Comparison of ENCODE assay signal across 11 mouse cellular contexts in genomic region chr11:85706630-85707029, GRCm38 (mm10).
A peak's percentile ranks its signal among the peaks of the same experiment; 100 is the strongest.
DNase-seq lines count a peak whose midpoint lies in the region; ATAC-seq and TF ChIP-seq lines count a peak whose summit lies in the region.
"Had no signal": no experiment of that assay in that cellular context is flagged by ENCODE, and none has a peak within 500 bp of the region (broad histone marks: within the 10 kb centered on the region; RNA-seq: fewer than 3 reads in every experiment).

No protein-coding gene starts in this region.

- H3K9ac ChIP-seq in heart, postnatal 0 days (replicated peaks; ENCODE audit: low read depth, low read length) = no peak overlapping the region
- H3K9ac ChIP-seq in midbrain, postnatal 0 days (replicated peaks; ENCODE audit: low read length, poor library complexity, severe bottlenecking) = no peak overlapping the region
- H3K9ac ChIP-seq in midbrain, embryonic 14.5 days (replicated peaks; ENCODE audit: low read length) = no peak overlapping the region
- no peak overlapping the region for H3K9ac ChIP-seq in kidney, embryonic 14.5 days (ENCODE audit: low read depth, low read length)
- H3K9ac ChIP-seq: embryonic facial prominence, embryonic 13.5 days; heart, embryonic 15.5 days had no signal

- no peak overlapping the region for H3K4me3 ChIP-seq in heart, postnatal 0 days (ENCODE audit: low read depth, low read length)
- H3K4me3 ChIP-seq in midbrain, postnatal 0 days (ENCODE audit: low read depth, low read length) = no peak overlapping the region
- no peak overlapping the region for H3K4me3 ChIP-seq in midbrain, embryonic 14.5 days (replicated peaks; ENCODE audit: low read depth, low read length)
- no peak overlapping the region for H3K4me3 ChIP-seq in kidney, embryonic 14.5 days (ENCODE audit: low read length)
- H3K4me3 ChIP-seq: embryonic facial prominence, embryonic 13.5 days; heart, embryonic 15.5 days had no signal

- H3K4me1 ChIP-seq in heart, postnatal 0 days (ENCODE audit: control insufficient read depth, insufficient read depth) = no peaks in the 10 kb centered on the region
- H3K4me1 ChIP-seq in midbrain, postnatal 0 days (ENCODE audit: insufficient read depth, low read length) = no peaks in the 10 kb centered on the region
- H3K4me1 ChIP-seq in midbrain, embryonic 14.5 days (ENCODE audit: control insufficient read depth, insufficient read depth, low read length) = no peaks in the 10 kb centered on the region
- no peaks in the 10 kb centered on the region; the same call in 1 of the 2 replicates for H3K4me1 ChIP-seq in kidney, embryonic 14.5 days (ENCODE audit: control insufficient read depth, insufficient read depth, low read length)
- H3K4me1 ChIP-seq: heart, embryonic 15.5 days had no signal

- H3K36me3 ChIP-seq in heart, postnatal 0 days (replicated peaks; ENCODE audit: control insufficient read depth, insufficient read depth, low read length) = no peaks in the 10 kb centered on the region
- H3K36me3 ChIP-seq in midbrain, postnatal 0 days (ENCODE audit: insufficient read depth, low read length) = no peaks in the 10 kb centered on the region
- no peaks in the 10 kb centered on the region for H3K36me3 ChIP-seq in midbrain, embryonic 14.5 days (ENCODE audit: control insufficient read depth, insufficient read depth, low read length)
- no peaks in the 10 kb centered on the region for H3K36me3 ChIP-seq in kidney, embryonic 14.5 days (ENCODE audit: control insufficient read depth, insufficient read depth, low read length)
- H3K36me3 ChIP-seq: embryonic facial prominence, embryonic 13.5 days; heart, embryonic 15.5 days had no signal

- no peak for TF ChIP-seq EP300 in heart, postnatal 0 days (IDR thresholded peaks at IDR 0.05; ENCODE audit: low read depth)

- no peak for ATAC-seq in heart, postnatal 0 days (ENCODE audit: insufficient read depth, low read depth)
- no peak for ATAC-seq in midbrain, postnatal 0 days (ENCODE audit: low FRiP score)
- ATAC-seq in midbrain, embryonic 14.5 days (ENCODE audit: low FRiP score, low TSS enrichment) = no peak
- ATAC-seq in kidney, embryonic 14.5 days (ENCODE audit: low FRiP score, low TSS enrichment) = no peak

- intact Hi-C loops in heart, postnatal 25 days (cut with DNase I) = no loop called here

- DNase-seq in heart, postnatal 0 days (ENCODE audit: low spot score) = no peak
- DNase-seq in heart, postnatal 25 days (ENCODE audit: low spot score) = no peak
- no peak for DNase-seq in midbrain, postnatal 0 days (ENCODE audit: low spot score)
- no peak for DNase-seq in midbrain, embryonic 14.5 days
- DNase-seq in adipocyte (ENCODE audit: low spot score) = peak; percentile 12
- DNase-seq in spleen, adult 12 weeks (ENCODE audit: low spot score) = no peak
- DNase-seq in cerebellum, adult 11 months = no peak
- DNase-seq: kidney, adult 9 months had no signal

- H3K27me3 ChIP-seq in heart, postnatal 0 days (ENCODE audit: control insufficient read depth, insufficient read depth, low read length) = no peaks in the 10 kb centered on the region
- H3K27me3 ChIP-seq in midbrain, postnatal 0 days (ENCODE audit: insufficient read depth, low read length) = no peaks in the 10 kb centered on the region
- H3K27me3 ChIP-seq in midbrain, embryonic 14.5 days (ENCODE audit: control insufficient read depth, insufficient read depth, low read length) = no peaks in the 10 kb centered on the region
- no peaks in the 10 kb centered on the region for H3K27me3 ChIP-seq in kidney, embryonic 14.5 days (ENCODE audit: control insufficient read depth, insufficient read depth, low read length)
- H3K27me3 ChIP-seq: heart, embryonic 15.5 days had no signal

- H3K9me3 ChIP-seq in heart, postnatal 0 days (replicated peaks; ENCODE audit: control insufficient read depth, low read length) = no peaks in the 10 kb centered on the region
- no peaks in the 10 kb centered on the region for H3K9me3 ChIP-seq in midbrain, postnatal 0 days (ENCODE audit: low read length)
- no peaks in the 10 kb centered on the region for H3K9me3 ChIP-seq in midbrain, embryonic 14.5 days (ENCODE audit: control insufficient read depth, low read length)
- H3K9me3 ChIP-seq in kidney, embryonic 14.5 days (ENCODE audit: control insufficient read depth, low read length) = 0 out of 2 replicates have a peak, but pooled peaks cover 3% of the 10 kb centered on the region
- H3K9me3 ChIP-seq: embryonic facial prominence, embryonic 13.5 days; heart, embryonic 15.5 days had no signal

- no peak overlapping the region for H3K4me2 ChIP-seq in heart, postnatal 0 days (ENCODE audit: low read depth, low read length)
- no peak overlapping the region for H3K4me2 ChIP-seq in midbrain, postnatal 0 days (ENCODE audit: low read depth, low read length, poor library complexity, severe bottlenecking)
- H3K4me2 ChIP-seq in midbrain, embryonic 14.5 days (ENCODE audit: low read length) = no peak overlapping the region
- no peak overlapping the region for H3K4me2 ChIP-seq in kidney, embryonic 14.5 days (replicated peaks; ENCODE audit: low read depth, low read length)
- H3K4me2 ChIP-seq: embryonic facial prominence, embryonic 13.5 days; heart, embryonic 15.5 days had no signal

- 27% methylated on average over 1 of the region's 1 CpGs for WGBS in heart, postnatal 0 days
- WGBS in midbrain, postnatal 0 days = 14% methylated on average over 1 of the region's 1 CpGs
- WGBS in midbrain, embryonic 14.5 days = 28% methylated on average over 1 of the region's 1 CpGs
- WGBS in kidney, embryonic 14.5 days = 38% methylated on average over 1 of the region's 1 CpGs

- H3K27ac ChIP-seq in heart, postnatal 0 days (ENCODE audit: low read depth) = no peak overlapping the region
- no peak overlapping the region for H3K27ac ChIP-seq in midbrain, postnatal 0 days (ENCODE audit: low read depth, low read length)
- H3K27ac ChIP-seq in midbrain, embryonic 14.5 days (replicated peaks; ENCODE audit: low read depth, low read length) = no peak overlapping the region
- no peak overlapping the region for H3K27ac ChIP-seq in kidney, embryonic 14.5 days (ENCODE audit: low read depth, low read length)
- H3K27ac ChIP-seq: embryonic facial prominence, embryonic 13.5 days; heart, embryonic 15.5 days had no signal

- peak; percentile 27; the same call in 1 of the 2 replicates for TF ChIP-seq CTCF in heart, postnatal 0 days (IDR thresholded peaks at IDR 0.05; ENCODE audit: low read depth)
- peak; percentile 37; the same call in 1 of the 2 replicates for TF ChIP-seq CTCF in midbrain, postnatal 0 days (IDR thresholded peaks at IDR 0.05)
